Mouse (Mus musculus): ENCODE data around the gene Slc25a26. TPM values are rescaled to one million over a fixed set of nuclear protein-coding genes. Genes with fewer than 3 reads are reported as not detected.

Slc25a26 gene
- polyA plus RNA-seq, 1 experiment, result not detected

- Histone ChIP-seq H3K27ac (ENCODE audit: insufficient read depth, low read depth, low read length) (no peak overlapping the region), H3K4me3 (ENCODE audit: insufficient read depth, low read depth, low read length) (no peak overlapping the region), H3K4me1 (ENCODE audit: control insufficient read depth, insufficient read depth, low read length) (peaks cover 28% of the 10 kb centered on the region)
- TF ChIP-seq CTCF (IDR thresholded peaks at IDR 0.05; ENCODE audit: insufficient read depth, low read depth, low read length), result peak; percentile 85
- no peak for TF ChIP-seq POLR2A (IDR thresholded peaks at IDR 0.05; ENCODE audit: insufficient read depth, low read depth, low read length)
- 70% methylated on average over 4 of the region's 4 CpGs for WGBS
Measured at GRCm38 (mm10) chr6:94622983-94623382, 122.9 kb downstream of the Slc25a26 start.

GRCm38 (mm10) chr6:94624543-94624942, 124.4 kb downstream of the Slc25a26 start:
- no peak overlapping the region for H3K27ac ChIP-seq (ENCODE audit: insufficient read depth, low read depth, low read length)
- 92% methylated on average over 5 of the region's 5 CpGs for WGBS
- TF ChIP-seq POLR2A (IDR thresholded peaks at IDR 0.05; ENCODE audit: insufficient read depth, low read depth, low read length), result no peak
- TF ChIP-seq CTCF (IDR thresholded peaks at IDR 0.05; ENCODE audit: insufficient read depth, low read depth, low read length), result no peak
- H3K4me1 ChIP-seq (ENCODE audit: control insufficient read depth, insufficient read depth, low read length), result peaks cover 37% of the 10 kb centered on the region
- no peak overlapping the region for H3K4me3 ChIP-seq (ENCODE audit: insufficient read depth, low read depth, low read length)

- no peak overlapping the region for H3K4me3 ChIP-seq (ENCODE audit: insufficient read depth, low read depth, low read length)
- H3K27ac ChIP-seq (ENCODE audit: insufficient read depth, low read depth, low read length), result no peak overlapping the region
- no peak for TF ChIP-seq POLR2A (IDR thresholded peaks at IDR 0.05; ENCODE audit: insufficient read depth, low read depth, low read length)
- no peak for TF ChIP-seq CTCF (IDR thresholded peaks at IDR 0.05; ENCODE audit: insufficient read depth, low read depth, low read length)
- peaks cover 34% of the 10 kb centered on the region for H3K4me1 ChIP-seq (ENCODE audit: control insufficient read depth, insufficient read depth, low read length)
- WGBS, result 61% methylated on average over 5 of the region's 5 CpGs
Measured at GRCm38 (mm10) chr6:94625896-94626295, 125.8 kb downstream of the Slc25a26 start.

DNA sequence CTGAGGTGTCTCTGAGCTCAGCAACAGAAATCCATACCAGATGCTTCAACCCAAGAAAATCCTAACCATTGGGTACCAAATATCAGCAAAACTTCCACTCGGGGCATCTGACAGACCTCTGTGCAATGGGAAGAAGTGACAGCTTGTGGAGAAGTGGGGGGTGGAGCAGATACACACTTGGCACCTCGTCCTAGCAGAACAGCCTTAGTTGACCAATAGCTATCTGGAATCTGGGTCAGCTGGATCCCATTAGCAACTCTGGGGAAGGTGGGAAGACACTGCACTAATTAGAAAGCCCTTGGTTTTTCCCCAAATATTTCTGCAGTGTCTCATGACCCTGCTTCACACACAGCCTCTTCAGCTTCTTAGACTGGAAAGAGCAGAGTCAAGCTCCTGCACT, 126.7 kb downstream of the Slc25a26 start:
- 56% methylated on average over 2 of the region's 2 CpGs for whole genome bisulfite sequencing
- Histone ChIP-seq H3K4me3 (ENCODE audit: insufficient read depth, low read depth, low read length) (no peak overlapping the region), H3K4me1 (ENCODE audit: control insufficient read depth, insufficient read depth, low read length) (peaks cover 35% of the 10 kb centered on the region), H3K27ac (ENCODE audit: insufficient read depth, low read depth, low read length) (no peak overlapping the region)
- no peak for TF ChIP-seq POLR2A (IDR thresholded peaks at IDR 0.05; ENCODE audit: insufficient read depth, low read depth, low read length)

DNA sequence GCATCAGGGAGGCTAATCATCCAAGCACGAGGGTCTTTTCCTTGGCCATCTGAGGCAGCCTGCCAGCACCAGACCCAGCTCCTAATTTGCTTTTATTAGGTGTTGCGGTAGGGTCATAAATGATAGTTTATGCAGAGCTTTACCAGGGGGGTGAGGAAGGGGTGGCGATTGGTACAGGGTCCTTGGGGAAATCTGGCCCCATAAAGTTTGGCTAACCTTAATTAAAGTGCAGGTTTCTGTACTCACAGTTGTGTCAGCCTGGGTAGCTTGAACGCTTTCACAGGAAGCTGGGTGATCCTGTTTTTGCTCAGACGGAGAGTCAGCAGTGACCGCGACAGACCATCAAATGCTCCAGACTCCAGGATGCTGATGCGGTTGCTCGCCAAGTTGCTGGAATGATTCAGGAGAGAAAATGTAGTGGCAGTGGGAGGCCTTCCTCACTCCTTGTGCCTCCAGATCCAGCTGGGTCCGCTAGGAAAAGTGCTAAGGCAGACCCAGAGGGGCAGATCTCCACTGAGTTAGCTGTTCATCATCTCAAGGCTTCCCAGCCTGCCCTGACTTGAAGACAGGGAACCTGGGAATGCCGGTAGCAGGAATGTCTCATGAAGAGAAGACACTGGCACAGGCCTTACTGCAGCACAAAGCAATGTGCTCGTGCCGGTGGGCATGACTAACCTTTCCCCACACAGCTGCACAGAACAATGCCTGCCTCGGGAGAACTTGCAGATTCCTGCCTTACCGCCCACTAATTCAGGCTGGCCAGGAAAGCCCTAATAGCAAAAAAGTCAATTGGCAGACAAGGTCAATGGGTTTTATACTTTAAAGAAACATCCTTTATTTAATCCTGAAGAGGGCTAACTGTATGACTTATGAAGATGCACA, 127.8 kb downstream of the Slc25a26 start:
- TF ChIP-seq CTCF (IDR thresholded peaks at IDR 0.05; ENCODE audit: insufficient read depth, low read depth, low read length), result no peak
- TF ChIP-seq POLR2A (IDR thresholded peaks at IDR 0.05; ENCODE audit: insufficient read depth, low read depth, low read length), result no peak
- H3K4me1 ChIP-seq (ENCODE audit: control insufficient read depth, insufficient read depth, low read length), result peaks cover 39% of the 10 kb centered on the region
- WGBS, result 41% methylated on average over 15 of the region's 15 CpGs
- no peak overlapping the region for H3K4me3 ChIP-seq (ENCODE audit: insufficient read depth, low read depth, low read length)
- peak overlapping the region; percentile 49 for H3K27ac ChIP-seq (ENCODE audit: insufficient read depth, low read depth, low read length)

- TF ChIP-seq CTCF (IDR thresholded peaks at IDR 0.05; ENCODE audit: insufficient read depth, low read depth, low read length), result no peak
- TF ChIP-seq POLR2A (IDR thresholded peaks at IDR 0.05; ENCODE audit: insufficient read depth, low read depth, low read length), result no peak
- H3K27ac ChIP-seq (ENCODE audit: insufficient read depth, low read depth, low read length), result peak overlapping the region; percentile 50
Measured at GRCm38 (mm10) chr6:94628787-94629186, 128.7 kb downstream of the Slc25a26 start.

DNA sequence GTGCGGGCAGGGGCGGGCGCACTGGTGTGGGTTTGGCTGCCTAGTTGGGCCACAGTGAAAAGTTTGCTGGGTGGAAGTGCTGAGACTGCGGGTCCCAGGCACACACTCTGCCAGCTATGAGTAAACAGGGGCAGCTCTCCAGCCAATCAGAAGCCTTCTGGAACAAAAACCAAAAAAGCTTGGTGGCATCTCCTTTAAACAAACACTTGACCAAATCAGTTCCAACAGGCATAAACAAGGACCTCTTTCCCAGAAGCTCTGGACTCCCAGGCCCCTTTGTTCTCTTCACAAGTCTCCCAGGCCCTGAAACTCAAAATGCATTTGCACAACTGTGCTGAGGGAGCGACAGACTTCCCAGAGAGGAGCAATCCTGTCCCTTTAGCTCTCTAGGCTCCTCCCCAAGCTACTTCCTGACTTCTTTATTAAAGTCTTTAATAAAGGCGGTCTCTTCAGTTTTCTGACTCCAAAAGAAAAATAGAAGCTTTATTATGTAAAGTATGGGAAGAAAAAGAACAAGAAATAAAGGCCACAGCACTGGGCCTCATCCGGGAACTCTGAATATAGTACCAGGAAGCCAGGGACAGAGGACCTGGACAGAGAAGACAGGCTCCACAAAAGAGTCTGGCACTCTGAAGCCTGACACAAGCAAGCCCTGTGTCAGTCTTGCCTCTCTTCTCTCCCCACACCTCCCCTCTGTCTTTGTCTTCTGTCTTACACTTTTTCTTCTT, 131.1 kb downstream of the Slc25a26 start:
- peaks cover 39% of the 10 kb centered on the region for H3K4me1 ChIP-seq (ENCODE audit: control insufficient read depth, insufficient read depth, low read length)
- H3K4me3 ChIP-seq (ENCODE audit: insufficient read depth, low read depth, low read length), result no peak overlapping the region
- 74% methylated on average over 7 of the region's 7 CpGs for WGBS
- H3K27ac ChIP-seq (ENCODE audit: insufficient read depth, low read depth, low read length), result 0 out of 2 replicates have a peak overlapping the region, but pooled peaks have one; percentile 4
- TF ChIP-seq POLR2A (IDR thresholded peaks at IDR 0.05; ENCODE audit: insufficient read depth, low read depth, low read length) (no peak), CTCF (IDR thresholded peaks at IDR 0.05; ENCODE audit: insufficient read depth, low read depth, low read length) (no peak)

More at GRCm38 (mm10) chr6:94628787-94629186, 128.7 kb downstream of the Slc25a26 start:
- WGBS, result 59% methylated on average over 6 of the region's 6 CpGs
- Histone ChIP-seq H3K4me3 (ENCODE audit: insufficient read depth, low read depth, low read length) (no peak overlapping the region), H3K4me1 (ENCODE audit: control insufficient read depth, insufficient read depth, low read length) (peaks cover 39% of the 10 kb centered on the region)

- Histone ChIP-seq H3K27ac (ENCODE audit: insufficient read depth, low read depth, low read length) (peak overlapping the region; percentile 28; the same call in 1 of the 2 replicates), H3K4me1 (ENCODE audit: control insufficient read depth, insufficient read depth, low read length) (peaks cover 34% of the 10 kb centered on the region), H3K4me3 (ENCODE audit: insufficient read depth, low read depth, low read length) (no peak overlapping the region)
- TF ChIP-seq CTCF (IDR thresholded peaks at IDR 0.05; ENCODE audit: insufficient read depth, low read depth, low read length), result no peak
- TF ChIP-seq POLR2A (IDR thresholded peaks at IDR 0.05; ENCODE audit: insufficient read depth, low read depth, low read length), result no peak
- 72% methylated on average over 6 of the region's 6 CpGs for WGBS
Measured at GRCm38 (mm10) chr6:94631779-94632082, 131.6 kb downstream of the Slc25a26 start.

DNA sequence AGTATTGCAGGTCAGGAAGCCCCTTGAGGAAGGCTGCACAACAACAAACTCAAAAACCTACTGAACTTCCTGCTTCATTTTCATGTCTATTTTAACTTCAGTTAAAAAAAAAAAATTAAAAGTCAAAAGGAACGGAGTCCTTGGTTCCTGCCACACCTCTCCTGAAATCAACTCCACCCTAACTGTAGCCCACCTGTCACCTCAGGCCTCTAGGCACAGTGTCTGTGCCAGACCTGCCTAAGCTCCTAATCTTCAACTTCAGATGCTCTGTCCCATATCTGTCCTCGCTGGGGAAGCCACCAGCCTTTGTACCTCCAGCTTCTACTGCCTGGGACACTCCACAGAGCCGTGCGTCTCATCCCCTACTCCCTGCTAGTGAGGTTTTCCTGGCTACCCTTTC, 134.1 kb downstream of the Slc25a26 start:
- H3K4me3 ChIP-seq (ENCODE audit: insufficient read depth, low read depth, low read length), result no peak overlapping the region
- H3K27ac ChIP-seq (ENCODE audit: insufficient read depth, low read depth, low read length), result no peak overlapping the region
- no peak for TF ChIP-seq POLR2A (IDR thresholded peaks at IDR 0.05; ENCODE audit: insufficient read depth, low read depth, low read length)
- TF ChIP-seq CTCF (IDR thresholded peaks at IDR 0.05; ENCODE audit: insufficient read depth, low read depth, low read length), result no peak
- H3K4me1 ChIP-seq (ENCODE audit: control insufficient read depth, insufficient read depth, low read length), result peaks cover 17% of the 10 kb centered on the region
- 85% methylated on average over 4 of the region's 4 CpGs for WGBS
